Mouse (Mus musculus) effector memory CD4-positive, alpha-beta T cell, adult 7 months (primary cell): Measurements from ENCODE around the gene Cers3. TPM values are rescaled to one million over a fixed set of nuclear protein-coding genes. Genes with fewer than 3 reads are reported as not detected.

Experiments used
- polyA plus RNA-seq: library from polyadenylated mRNA; unstranded; fragments of 100-300 nt; shearing (Covaris generic); gene quantifications from one replicate; pipeline ENCODE4 v1.2.1, GENCODE M21; 2017

Cers3 gene
- 0.20 TPM for polyA plus RNA-seq

GRCm38 (mm10) chr7:66743377-66743781 lies at the start of gene Cers3:
Gene Cers3 (plus strand): TSS chr7:66743504.

DNA sequence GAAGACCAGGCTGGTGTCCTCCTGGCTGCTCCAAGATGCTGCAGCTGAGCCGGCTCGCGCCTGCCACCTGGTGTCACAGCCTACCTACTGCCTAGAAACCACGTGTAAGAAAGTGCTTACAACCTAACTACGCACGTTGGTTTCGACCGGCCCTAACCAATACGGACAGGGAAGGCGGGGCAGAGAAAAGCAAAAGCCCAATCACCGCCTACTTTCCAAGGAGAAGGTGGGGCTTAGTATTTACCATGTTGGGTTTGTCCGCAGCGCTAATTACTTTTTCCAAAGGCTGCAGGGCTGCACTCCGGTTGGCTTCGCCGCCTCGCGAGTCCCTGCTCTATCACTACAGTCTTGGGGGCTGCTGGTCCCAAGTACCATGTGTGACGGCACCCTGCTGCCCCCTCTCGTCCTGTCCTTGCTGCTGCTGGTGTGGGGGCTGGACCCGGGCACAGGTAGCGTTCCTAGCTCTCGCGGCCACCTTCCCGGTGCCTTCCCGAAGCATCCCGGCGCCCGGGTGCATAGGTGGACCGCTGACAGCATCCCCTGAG lies 96.2 kb downstream of the Cers3 start, which contains the start of gene Adamts17:
Gene Adamts17 (plus strand): TSS at position 273 of the 545 bp plus-strand sequence.

Other genes with a start within 250 kb of the Cers3 start
- gene Asb7, start 53.9 kb upstream of the Cers3 start, polyA plus RNA-seq = 2.5 TPM
- 8.4 TPM for gene Lins1, start 53.6 kb upstream of the Cers3 start, polyA plus RNA-seq
- 1.2 TPM for gene Adamts17, start 96.2 kb downstream of the Cers3 start, polyA plus RNA-seq